Mouse (Mus musculus) hindbrain, embryonic 14.5 days (tissue): ENCODE measurements at regions not wholly inside any gene's neighbourhood (a gene's known extent, or its start where the extent isn't known, plus 50 kb on each side); places are given as distances from the start of the nearest gene placed in this dataset.

Experiments used
- ATAC-seq: fragments of 200-750 bp; cut with Nextera tagmentation; 2 replicates; pipeline ENCODE4 v1.8.0; 2017; ENCODE audit warnings: moderate number of reproducible peaks, mild to moderate bottlenecking, moderate TSS enrichment, moderate library complexity; ENCODE audit not compliant: low FRiP score
- DNase-seq: peaks from one replicate; pipeline ENCODE4 v3.0.0-alpha.2; 2015; ENCODE audit warnings: low spot score
- H3K27ac ChIP-seq: fragments of 300-500 bp; sonication (generic); 2 replicates; pipeline ENCODE4 v1.5.1; 2014; ENCODE audit warnings: mild to moderate bottlenecking, moderate library complexity
- H3K27me3 ChIP-seq: fragments of 300-500 bp; sonication (generic); 2 replicates; pipeline ENCODE4 v1.6.1; 2014; ENCODE audit warnings: mild to moderate bottlenecking, low read length, mixed read lengths; ENCODE audit not compliant: control insufficient read depth, insufficient read depth
- H3K36me3 ChIP-seq: fragments of 300-500 bp; sonication (generic); replicated peaks from 2 replicates; pipeline ENCODE4 v1.6.1; 2014; ENCODE audit not compliant: control insufficient read depth, insufficient read depth
- H3K4me1 ChIP-seq: fragments of 300-500 bp; sonication (generic); replicated peaks from 2 replicates; pipeline ENCODE4 v1.6.1; 2014; ENCODE audit warnings: antibody characterized with exemption, low read length, mixed read lengths; ENCODE audit not compliant: control insufficient read depth, insufficient read depth
- H3K4me2 ChIP-seq: fragments of 300-500 bp; sonication (generic); replicated peaks from 2 replicates; pipeline ENCODE4 v1.6.1; 2014; ENCODE audit warnings: mild to moderate bottlenecking, moderate library complexity
- H3K4me3 ChIP-seq: fragments of 300-500 bp; sonication (generic); replicated peaks from 2 replicates; pipeline ENCODE4 v1.5.1; 2014; ENCODE audit warnings: mild to moderate bottlenecking, low read length
- H3K9ac ChIP-seq: fragments of 300-500 bp; sonication (generic); 2 replicates; pipeline ENCODE4 v1.6.1; 2014
- H3K9me3 ChIP-seq: fragments of 300-500 bp; sonication (generic); 2 replicates; pipeline ENCODE4 v1.6.1; 2016; ENCODE audit warnings: low read length; ENCODE audit not compliant: control insufficient read depth
- WGBS: fragments of 180-500 bp; shearing (Covaris S2); extraction: QIAGEN DNeasy Blood & Tissue Kit; methylation state at CpG from one replicate; pipeline ENCODE4 v1.1.7; 2014; 5-methylcytosine and 5-hydroxymethylcytosine counted together

GRCm38 (mm10) chr6:24220589-24220988 lies 52.7 kb upstream of the Slc13a1 start:
- no peaks in the 10 kb centered on the region for H3K36me3 ChIP-seq
- no peak overlapping the region for H3K4me2 ChIP-seq
- DNase-seq (no peak), ATAC-seq (no peak)
- H3K27me3 ChIP-seq: no peaks in the 10 kb centered on the region
- H3K4me3 ChIP-seq: no peak overlapping the region
- no peak overlapping the region for H3K27ac ChIP-seq
- no peaks in the 10 kb centered on the region for H3K4me1 ChIP-seq
- H3K9me3 ChIP-seq: no peaks in the 10 kb centered on the region
- 78% methylated on average over 1 of the region's 1 CpGs for WGBS
- no peak overlapping the region for H3K9ac ChIP-seq

- H3K4me1 ChIP-seq: no peaks in the 10 kb centered on the region
- H3K27me3 ChIP-seq: no peaks in the 10 kb centered on the region
- H3K9ac ChIP-seq: no peak overlapping the region
- no peak overlapping the region for H3K4me3 ChIP-seq
- WGBS: 80% methylated on average over 3 of the region's 3 CpGs
- DNase-seq: no peak
- H3K4me2 ChIP-seq: no peak overlapping the region
- no peaks in the 10 kb centered on the region for H3K9me3 ChIP-seq
- ATAC-seq: no peak
- no peak overlapping the region for H3K27ac ChIP-seq
- H3K36me3 ChIP-seq: no peaks in the 10 kb centered on the region
Measured at GRCm38 (mm10) chr6:24219882-24220522, 52.1 kb upstream of the Slc13a1 start.
